Mouse (Mus musculus) embryonic facial prominence, embryonic 13.5 days (tissue): ENCODE data around the gene Mast4. TPM values are rescaled to one million over a fixed set of nuclear protein-coding genes. Genes with fewer than 3 reads are reported as not detected.
A peak's percentile ranks its signal among the peaks of the same experiment; 100 is the strongest.

Source experiments
- ATAC-seq: fragments of 200-750 bp; cut with Nextera tagmentation; 2 replicates; pipeline ENCODE4 v1.8.0; 2017; ENCODE audit warnings: low read depth; ENCODE audit not compliant: insufficient number of reproducible peaks, insufficient read depth, low FRiP score, low TSS enrichment
- H3K27ac ChIP-seq: fragments of 300-500 bp; sonication (generic); 2 replicates; pipeline ENCODE4 v1.5.1; 2015; ENCODE audit warnings: moderate library complexity, mild to moderate bottlenecking, inconsistent platforms
- H3K27me3 ChIP-seq: fragments of 300-500 bp; sonication (generic); 2 replicates; pipeline ENCODE4 v1.6.1; 2015; ENCODE audit warnings: mild to moderate bottlenecking, inconsistent platforms
- H3K36me3 ChIP-seq: fragments of 300-500 bp; sonication (generic); 2 replicates; pipeline ENCODE4 v1.6.1; 2015; ENCODE audit warnings: mild to moderate bottlenecking, inconsistent platforms
- H3K4me1 ChIP-seq: fragments of 300-500 bp; sonication (generic); 2 replicates; pipeline ENCODE4 v1.6.1; 2015; ENCODE audit warnings: inconsistent platforms
- H3K4me2 ChIP-seq: fragments of 300-500 bp; sonication (generic); 2 replicates; pipeline ENCODE4 v1.6.1; 2015; ENCODE audit warnings: moderate library complexity, mild to moderate bottlenecking, inconsistent platforms
- H3K4me3 ChIP-seq: fragments of 300-500 bp; sonication (generic); 2 replicates; pipeline ENCODE4 v1.5.1; 2015; ENCODE audit warnings: mild to moderate bottlenecking, inconsistent platforms
- H3K9ac ChIP-seq: fragments of 300-500 bp; sonication (generic); 2 replicates; pipeline ENCODE4 v1.6.1; 2015; ENCODE audit warnings: mild to moderate bottlenecking, inconsistent platforms
- H3K9me3 ChIP-seq: fragments of 300-500 bp; sonication (generic); 2 replicates; pipeline ENCODE4 v1.6.1; 2016; ENCODE audit warnings: inconsistent platforms
- WGBS: fragments of 180-500 bp; shearing (Covaris S2); methylation state at CpG from one replicate; pipeline ENCODE4 v1.1.7; 2015; ENCODE audit warnings: mixed read lengths; 5-methylcytosine and 5-hydroxymethylcytosine counted together
- polyA plus RNA-seq: library from polyadenylated mRNA; unstranded; fragments of >200 nt; fragmentation: Nextera tagmentation; extraction: Ambion mirVana; gene quantifications from 2 replicates; pipeline ENCODE4 v1.2.1, GENCODE M21; 2015

Gene Mast4
- polyA plus RNA-seq, 1 experiment from 2014 or later: 28.6 TPM

DNA sequence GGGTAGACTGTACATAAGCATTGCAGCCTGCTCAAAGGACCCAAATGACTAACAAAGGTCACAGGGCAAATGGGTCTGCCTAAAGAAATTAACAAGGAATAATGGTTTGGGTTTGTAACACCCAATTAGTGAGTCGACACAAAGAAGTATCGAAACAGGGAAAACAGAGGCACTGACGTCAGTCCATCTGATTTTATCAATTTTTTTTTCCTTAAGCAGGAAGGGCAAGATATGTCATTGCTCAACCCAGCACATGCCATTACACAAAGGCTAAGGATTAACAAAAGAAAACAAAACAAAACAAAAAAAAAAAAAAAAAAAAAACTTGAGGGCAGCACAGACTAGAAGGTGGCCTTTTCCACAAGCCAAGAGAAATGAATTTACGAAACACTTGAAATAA lies 487.8 kb downstream of the Mast4 start:
- Histone ChIP-seq H3K36me3 (no peaks in the 10 kb centered on the region), H3K9ac (no peak overlapping the region), H3K4me3 (no peak overlapping the region), H3K27me3 (no peaks in the 10 kb centered on the region), H3K4me2 (no peak overlapping the region), H3K4me1 (peaks cover 17% of the 10 kb centered on the region), H3K27ac (no peak overlapping the region), H3K9me3 (no peaks in the 10 kb centered on the region)
- 79% methylated on average over 4 of the region's 4 CpGs for WGBS
- no peak for ATAC-seq

DNA sequence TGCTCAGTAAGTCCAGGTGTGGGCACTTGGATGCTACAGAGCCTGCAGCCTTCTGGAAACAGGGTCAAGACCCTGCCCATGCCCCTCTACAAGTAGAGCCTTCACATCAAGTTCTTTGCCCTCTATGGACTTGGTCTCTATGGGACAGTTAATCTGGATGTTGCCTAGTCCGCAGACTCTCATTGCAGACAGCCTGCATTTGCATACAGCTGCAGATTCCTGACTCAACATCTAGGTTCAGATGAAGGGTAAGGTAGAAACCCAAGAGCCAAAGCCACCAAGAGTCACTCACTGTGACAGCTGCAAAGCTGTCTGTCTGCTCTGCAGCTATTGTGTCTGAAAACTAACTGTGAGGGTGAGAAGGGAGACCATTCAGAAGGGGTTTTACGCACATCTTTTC lies 491.6 kb downstream of the Mast4 start:
- 79% methylated on average over 2 of the region's 2 CpGs for WGBS
- H3K4me1 ChIP-seq: peaks cover 28% of the 10 kb centered on the region

DNA sequence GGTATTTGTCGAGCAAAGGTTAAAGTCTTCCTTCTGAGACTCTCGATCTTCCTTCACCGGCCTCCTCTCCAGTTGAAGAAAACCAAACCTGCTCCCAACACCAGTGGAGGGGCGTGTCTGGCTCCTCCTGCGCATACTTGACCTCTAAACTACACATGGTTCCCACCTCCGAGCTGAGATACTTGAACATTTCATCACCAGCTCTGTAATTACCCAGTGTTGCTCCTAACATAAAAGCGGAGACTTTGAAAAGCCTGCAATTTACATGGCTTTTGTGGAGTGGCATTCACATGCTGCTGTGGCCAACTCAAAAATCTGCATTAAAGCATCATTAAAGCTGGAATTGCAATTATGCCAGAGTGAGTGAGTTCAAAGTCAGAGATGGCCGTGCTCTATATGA lies 492.1 kb downstream of the Mast4 start:
- no peaks in the 10 kb centered on the region for H3K9me3 ChIP-seq
- WGBS: 61% methylated on average over 8 of the region's 8 CpGs
- H3K4me1 ChIP-seq: peaks cover 28% of the 10 kb centered on the region
- no peak overlapping the region for H3K9ac ChIP-seq
- H3K36me3 ChIP-seq: no peaks in the 10 kb centered on the region
- no peak for ATAC-seq
- H3K4me2 ChIP-seq: no peak overlapping the region
- H3K27ac ChIP-seq: no peak overlapping the region
- no peaks in the 10 kb centered on the region for H3K27me3 ChIP-seq
- no peak overlapping the region for H3K4me3 ChIP-seq

More for the DNA sequence above, 491.6 kb downstream of the Mast4 start:
- no peaks in the 10 kb centered on the region for H3K9me3 ChIP-seq
- H3K27ac ChIP-seq: no peak overlapping the region
- no peak overlapping the region for H3K4me2 ChIP-seq
- H3K27me3 ChIP-seq: no peaks in the 10 kb centered on the region
- H3K9ac ChIP-seq: no peak overlapping the region
- no peak overlapping the region for H3K4me3 ChIP-seq
- no peaks in the 10 kb centered on the region for H3K36me3 ChIP-seq
- ATAC-seq: no peak

DNA sequence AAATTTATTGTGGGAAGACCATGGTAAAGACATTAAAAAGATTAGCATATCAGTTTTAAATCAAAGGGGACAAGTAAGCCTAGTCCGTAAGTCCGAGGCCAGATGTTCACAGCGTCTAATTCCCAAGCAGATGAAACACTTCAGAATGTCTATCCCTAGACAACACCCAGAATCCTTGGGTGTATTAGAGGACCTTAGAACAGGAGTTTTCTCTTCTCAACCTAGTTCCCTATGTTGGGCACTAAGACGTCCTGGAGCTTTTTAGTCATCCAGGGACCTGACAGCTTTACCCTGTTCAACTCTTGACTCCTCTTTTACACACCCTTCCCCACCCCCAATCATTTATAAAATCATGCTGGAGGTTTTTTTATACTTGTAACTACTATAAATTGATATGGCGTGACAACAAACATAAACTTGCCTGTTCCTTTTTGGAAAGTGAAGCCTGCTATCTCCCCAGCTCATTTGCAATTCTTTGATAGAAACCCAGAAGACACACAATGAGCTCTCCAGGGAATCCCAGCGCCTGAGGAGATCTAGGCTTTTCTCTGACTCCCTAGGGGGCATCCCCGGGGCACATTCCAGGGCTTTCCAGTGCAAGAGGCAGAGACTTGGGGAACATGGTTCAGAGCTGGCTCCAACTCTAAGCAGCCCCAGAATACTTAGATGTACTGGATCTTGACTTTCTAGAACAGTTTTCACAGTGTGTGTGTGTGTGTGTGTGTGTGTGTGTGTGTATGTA lies 494.4 kb downstream of the Mast4 start:
- H3K27me3 ChIP-seq: no peaks in the 10 kb centered on the region
- H3K27ac ChIP-seq: no peak overlapping the region
- no peaks in the 10 kb centered on the region for H3K36me3 ChIP-seq
- no peak overlapping the region for H3K4me3 ChIP-seq
- ATAC-seq: no peak
- H3K9me3 ChIP-seq: no peaks in the 10 kb centered on the region
- 46% methylated on average over 7 of the region's 7 CpGs for WGBS
- H3K9ac ChIP-seq: no peak overlapping the region
- peaks cover 22% of the 10 kb centered on the region; the same call in 1 of the 2 replicates for H3K4me1 ChIP-seq
- H3K4me2 ChIP-seq: no peak overlapping the region

DNA sequence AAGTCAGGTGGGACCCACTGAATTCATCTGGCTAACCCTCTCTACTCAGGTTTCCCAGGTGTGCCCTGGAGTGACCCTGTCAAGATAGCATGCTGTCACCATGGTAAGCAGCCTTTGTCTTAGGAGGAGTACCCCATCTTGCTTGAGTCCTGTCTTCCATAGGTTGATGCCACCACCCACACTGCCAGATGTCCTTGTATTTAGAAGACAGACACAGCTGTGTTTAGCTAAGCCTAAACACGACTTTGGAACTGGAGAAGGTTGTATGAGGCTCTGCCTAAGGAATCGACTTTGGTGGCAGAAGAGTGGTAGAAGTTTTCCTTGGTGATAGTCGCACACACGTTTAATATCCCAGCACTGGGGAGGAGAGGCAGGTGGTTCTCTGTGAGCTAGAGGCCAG lies 496.9 kb downstream of the Mast4 start:
- ATAC-seq: no peak
- 66% methylated on average over 4 of the region's 4 CpGs for WGBS
- Histone ChIP-seq H3K27me3 (no peaks in the 10 kb centered on the region), H3K9ac (no peak overlapping the region), H3K4me3 (no peak overlapping the region), H3K36me3 (no peaks in the 10 kb centered on the region), H3K4me2 (no peak overlapping the region), H3K27ac (no peak overlapping the region), H3K4me1 (peaks cover 18% of the 10 kb centered on the region; the same call in 1 of the 2 replicates), H3K9me3 (no peaks in the 10 kb centered on the region)

DNA sequence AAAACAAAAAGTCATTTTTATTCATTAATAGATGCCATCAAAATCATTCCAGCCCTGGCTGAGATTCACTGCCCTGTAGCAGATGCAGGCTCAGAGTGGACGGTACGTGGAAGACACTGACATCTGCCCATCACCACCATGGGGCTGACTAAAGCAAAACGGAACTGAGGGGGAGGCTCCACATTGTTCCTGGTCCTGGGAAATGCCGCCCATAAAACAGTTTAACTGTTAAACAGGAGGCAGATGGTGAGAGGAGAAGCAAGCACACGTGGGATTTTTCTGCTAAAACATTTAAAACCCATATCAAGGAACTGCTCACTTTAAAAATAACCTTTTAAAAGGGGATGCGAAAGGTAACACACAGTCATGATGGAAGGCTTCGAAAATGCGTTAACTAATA lies 499.0 kb downstream of the Mast4 start:
- Histone ChIP-seq H3K36me3 (no peaks in the 10 kb centered on the region), H3K4me3 (no peak overlapping the region), H3K27ac (no peak overlapping the region), H3K9ac (no peak overlapping the region), H3K27me3 (no peaks in the 10 kb centered on the region), H3K4me2 (no peak overlapping the region), H3K4me1 (peaks cover 10% of the 10 kb centered on the region; the same call in 1 of the 2 replicates), H3K9me3 (no peaks in the 10 kb centered on the region)
- WGBS: 75% methylated on average over 8 of the region's 8 CpGs
- ATAC-seq: no peak

DNA sequence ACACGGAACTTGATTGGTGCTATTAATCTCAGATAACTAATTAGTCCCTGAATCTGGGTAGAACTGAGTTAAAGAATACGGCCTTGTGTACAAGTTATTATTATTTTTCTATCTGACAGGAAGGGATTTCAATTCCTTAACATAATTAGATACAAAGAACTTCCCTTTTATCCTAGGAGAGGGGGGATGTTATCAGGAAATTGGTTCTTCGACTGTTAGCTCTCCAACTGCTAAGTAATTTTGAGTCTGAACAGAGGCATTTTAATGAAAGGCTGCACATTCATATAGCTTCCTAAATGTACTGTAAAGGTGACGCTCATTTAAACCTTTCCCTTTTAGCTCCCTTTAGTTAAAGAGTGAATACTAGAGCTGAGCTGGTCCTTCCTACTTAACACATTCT lies 516.0 kb downstream of the Mast4 start:
- Histone ChIP-seq H3K27me3 (no peaks in the 10 kb centered on the region), H3K4me1 (no peaks in the 10 kb centered on the region), H3K36me3 (no peaks in the 10 kb centered on the region), H3K27ac (no peak overlapping the region), H3K9ac (no peak overlapping the region), H3K4me2 (no peak overlapping the region), H3K9me3 (no peaks in the 10 kb centered on the region), H3K4me3 (no peak overlapping the region)
- ATAC-seq: no peak
- WGBS: 63% methylated on average over 4 of the region's 4 CpGs

DNA sequence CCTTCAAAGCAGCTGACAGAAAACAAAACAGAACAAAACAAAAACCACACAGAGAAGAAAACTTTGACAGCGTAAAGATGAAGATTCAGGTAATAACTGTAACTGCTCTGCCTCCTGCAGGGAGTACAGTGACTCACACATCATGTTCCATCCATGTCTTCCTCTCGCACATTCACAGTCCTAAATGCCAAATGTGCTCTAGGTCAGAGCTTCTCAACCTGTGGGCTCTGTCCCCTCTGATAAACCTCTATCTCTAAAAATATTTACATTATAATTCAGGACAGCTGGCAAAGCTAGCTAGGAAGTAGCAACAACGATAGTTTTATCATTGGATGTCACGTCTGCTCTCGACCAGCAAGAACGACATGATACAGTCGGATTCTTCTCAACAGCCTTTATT lies 517.6 kb downstream of the Mast4 start:
- Histone ChIP-seq H3K4me1 (peaks cover 3% of the 10 kb centered on the region), H3K4me3 (no peak overlapping the region), H3K27me3 (no peaks in the 10 kb centered on the region), H3K9ac (no peak overlapping the region), H3K36me3 (no peaks in the 10 kb centered on the region), H3K9me3 (no peaks in the 10 kb centered on the region), H3K27ac (no peak overlapping the region), H3K4me2 (no peak overlapping the region)
- WGBS: 91% methylated on average over 7 of the region's 7 CpGs
- no peak for ATAC-seq

DNA sequence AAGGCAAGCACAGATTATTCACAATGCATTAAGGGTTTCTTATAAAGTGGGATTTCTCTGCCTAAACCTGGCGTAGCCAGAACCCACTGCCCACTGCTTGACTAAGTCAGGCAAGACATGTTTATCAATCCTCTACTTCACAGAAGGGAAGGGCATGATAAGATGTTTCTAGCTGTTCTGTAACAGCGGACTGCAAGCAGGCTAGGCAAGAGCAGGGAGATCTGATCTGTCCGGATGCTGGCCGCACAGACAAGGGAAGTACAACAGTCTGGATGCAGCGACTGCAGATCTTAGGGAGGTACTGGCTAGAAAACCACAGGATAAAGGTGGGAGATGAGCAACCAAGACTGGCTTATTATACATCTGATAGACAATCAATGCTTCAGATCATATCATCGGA lies 519.1 kb downstream of the Mast4 start:
- Histone ChIP-seq H3K9me3 (no peaks in the 10 kb centered on the region), H3K36me3 (no peaks in the 10 kb centered on the region), H3K9ac (no peak overlapping the region), H3K4me2 (no peak overlapping the region), H3K4me3 (no peak overlapping the region), H3K27ac (no peak overlapping the region), H3K4me1 (peaks cover 12% of the 10 kb centered on the region), H3K27me3 (no peaks in the 10 kb centered on the region)
- 91% methylated on average over 6 of the region's 6 CpGs for WGBS
- no peak for ATAC-seq

DNA sequence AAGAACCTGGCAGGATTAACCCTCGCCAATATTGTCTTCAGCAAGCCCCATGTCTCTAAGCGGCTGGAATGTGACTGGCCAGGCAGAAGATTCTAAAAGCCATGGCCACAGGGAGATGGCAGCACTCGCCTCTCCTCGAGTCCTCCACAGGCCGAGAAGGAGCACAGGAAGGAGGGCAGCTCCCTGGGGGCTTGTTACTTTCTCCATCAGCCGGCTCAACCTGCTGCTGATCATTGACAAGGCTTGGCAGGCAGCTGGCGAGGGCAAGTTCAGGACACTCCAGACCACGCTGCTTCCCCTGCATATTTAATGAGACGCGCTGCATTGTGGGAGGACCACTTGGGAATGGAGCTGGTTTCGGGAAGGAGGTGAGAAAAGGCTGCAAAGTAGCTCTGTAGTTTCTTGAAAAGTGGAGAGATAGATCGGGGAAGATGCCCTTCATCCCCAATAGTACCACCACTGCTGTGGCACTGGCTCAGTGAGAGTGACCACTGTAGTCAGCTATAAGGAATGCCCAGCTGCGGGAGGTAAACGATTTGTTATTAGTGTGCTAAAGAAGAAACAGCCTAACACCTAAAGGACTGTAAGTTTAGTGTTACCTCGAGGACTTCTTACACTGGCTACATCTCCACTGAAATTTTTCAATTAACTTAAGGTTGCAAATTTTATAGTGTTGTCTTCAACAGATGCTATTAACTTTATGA lies 523.0 kb downstream of the Mast4 start:
- no peak overlapping the region for H3K27ac ChIP-seq
- H3K9ac ChIP-seq: peak overlapping the region; percentile 49; the same call in 1 of the 2 replicates
- peaks cover 12% of the 10 kb centered on the region for H3K4me1 ChIP-seq
- WGBS: 22% methylated on average over 15 of the region's 15 CpGs
- H3K4me3 ChIP-seq: peak overlapping the region; percentile 30
- no peaks in the 10 kb centered on the region for H3K27me3 ChIP-seq
- no peak for ATAC-seq
- no peaks in the 10 kb centered on the region for H3K9me3 ChIP-seq
- H3K4me2 ChIP-seq: peak overlapping the region; percentile 56
- H3K36me3 ChIP-seq: no peaks in the 10 kb centered on the region

DNA sequence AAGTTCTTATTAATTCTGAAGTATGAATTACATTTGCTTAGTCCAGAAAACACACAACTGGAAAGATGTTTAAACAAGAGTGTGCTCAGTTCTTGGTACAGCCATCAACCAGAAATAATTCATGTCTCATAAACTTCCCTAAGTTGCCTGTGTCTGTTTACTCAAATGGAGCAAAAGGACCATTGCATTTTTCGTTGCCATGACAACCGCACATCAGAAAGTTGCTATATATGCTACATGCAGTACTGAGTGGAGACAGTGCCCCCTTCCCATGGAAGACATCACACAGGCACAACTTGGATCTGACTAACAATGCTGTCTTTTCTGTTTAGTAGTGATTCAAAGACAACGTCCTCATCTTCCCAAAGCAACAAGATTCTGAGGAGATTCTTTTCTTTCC lies 527.6 kb downstream of the Mast4 start:
- Histone ChIP-seq H3K9ac (no peak overlapping the region), H3K27ac (no peak overlapping the region), H3K4me2 (no peak overlapping the region), H3K4me3 (no peak overlapping the region), H3K27me3 (no peaks in the 10 kb centered on the region), H3K9me3 (no peaks in the 10 kb centered on the region), H3K36me3 (no peaks in the 10 kb centered on the region), H3K4me1 (peaks cover 16% of the 10 kb centered on the region)
- ATAC-seq: no peak
- 86% methylated on average over 3 of the region's 3 CpGs for WGBS

DNA sequence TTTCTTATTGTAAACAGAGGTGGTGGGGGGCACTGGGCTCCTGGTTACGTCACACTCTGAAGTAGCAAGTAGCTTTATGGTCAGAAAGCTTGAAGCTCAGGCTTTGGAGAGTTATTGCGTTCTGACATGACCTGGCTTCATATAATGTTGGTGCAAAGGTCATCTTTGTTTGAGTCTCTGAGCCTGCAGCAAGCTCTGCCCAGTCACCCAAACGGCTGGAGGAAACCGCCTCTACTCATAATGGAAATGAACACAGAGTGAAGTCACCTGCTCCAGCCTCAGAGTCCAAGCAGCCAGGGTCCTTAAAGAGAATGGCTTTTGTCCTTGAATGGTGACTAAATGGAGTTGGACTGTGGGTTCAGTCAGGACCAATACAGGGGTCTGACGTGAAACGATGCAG lies 529.1 kb downstream of the Mast4 start:
- no peak for ATAC-seq
- Histone ChIP-seq H3K9me3 (no peaks in the 10 kb centered on the region), H3K4me3 (no peak overlapping the region), H3K36me3 (no peaks in the 10 kb centered on the region), H3K9ac (no peak overlapping the region), H3K27ac (no peak overlapping the region), H3K4me1 (peaks cover 8% of the 10 kb centered on the region), H3K27me3 (no peaks in the 10 kb centered on the region), H3K4me2 (no peak overlapping the region)
- WGBS: 83% methylated on average over 6 of the region's 6 CpGs
